Mouse (Mus musculus) lung, postnatal 4 days (tissue): ENCODE measurements around the gene BC017158.

Experiments
- DNase-seq, 2 experiments: peaks; one replicate each; pipeline ENCODE4 v3.0.0; 2021

BC017158 gene

DNA sequence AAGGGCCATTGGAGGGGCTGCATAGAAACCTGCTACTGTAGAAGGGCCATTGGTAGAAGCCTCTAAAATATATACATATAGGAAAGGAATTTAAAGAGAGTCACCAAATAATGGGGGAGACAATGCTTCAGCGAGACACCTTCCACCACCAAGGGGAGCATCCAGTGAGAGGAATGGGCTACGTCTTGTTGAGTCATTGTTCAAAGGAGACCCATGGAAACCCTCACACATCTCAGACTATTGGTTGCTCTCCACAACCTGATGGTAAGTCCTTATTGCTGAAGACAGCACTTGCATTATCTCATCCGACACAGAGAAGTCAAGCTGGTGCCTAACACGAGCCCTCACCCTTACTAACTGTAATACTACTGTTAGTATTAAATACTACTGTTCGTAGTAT is 42.2 kb downstream of the BC017158 start:
- peak in 1 of 2 experiments; percentile 3 for DNase-seq

DNA sequence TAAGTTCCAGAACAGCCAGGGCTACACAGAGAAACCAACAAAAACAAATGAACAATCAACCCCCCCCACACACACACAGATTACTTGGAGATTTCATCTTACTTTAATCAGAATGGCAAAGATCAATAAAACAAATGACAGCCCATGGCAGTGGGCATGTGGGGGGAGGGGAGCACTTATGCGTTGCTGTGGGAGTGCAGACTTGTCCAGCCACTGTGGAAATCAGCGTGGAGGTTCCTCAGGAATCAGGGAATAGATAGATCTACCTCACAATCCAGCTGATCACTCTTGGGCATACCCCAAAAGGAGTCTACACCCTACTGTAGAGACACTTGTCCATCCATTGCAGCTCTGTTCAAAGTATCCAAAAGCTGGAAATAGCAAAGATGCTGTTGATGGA is 43.0 kb downstream of the BC017158 start:
- DNase-seq = peak in 1 of 2 experiments; percentile 11

- DNase-seq = peak; percentile 51 to 63
These were observed 45.4 kb downstream of the BC017158 start for GRCm38 (mm10) chr7:128252609-128253008.

DNA sequence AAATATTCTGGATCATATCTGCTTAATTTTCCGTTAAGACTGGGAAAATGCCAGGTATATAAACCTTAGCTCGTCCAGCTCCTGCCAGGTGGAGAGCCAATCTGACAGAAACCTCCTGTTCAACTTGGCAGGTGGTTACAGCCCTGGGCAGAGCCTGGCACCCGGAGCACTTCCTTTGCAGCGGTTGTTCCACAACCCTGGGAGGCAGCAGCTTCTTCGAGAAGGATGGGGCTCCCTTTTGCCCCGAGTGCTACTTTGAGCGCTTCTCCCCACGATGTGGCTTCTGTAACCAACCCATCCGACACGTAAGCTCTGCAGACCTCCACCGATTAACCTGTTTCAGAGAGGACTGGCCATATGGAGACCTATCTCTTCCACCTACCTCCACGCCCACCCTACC is 46.0 kb downstream of the BC017158 start:
- no peak for DNase-seq

GRCm38 (mm10) chr7:128249998-128250397 is 48.0 kb downstream of the BC017158 start:
- DNase-seq = peak in 1 of 2 experiments; percentile 20

- peak; percentile 23 to 24 for DNase-seq
These were observed 49.6 kb downstream of the BC017158 start for GRCm38 (mm10) chr7:128248081-128249042.

- peak; percentile 89 to 92 for DNase-seq
These were observed 50.5 kb downstream of the BC017158 start for GRCm38 (mm10) chr7:128247443-128247842.

DNA sequence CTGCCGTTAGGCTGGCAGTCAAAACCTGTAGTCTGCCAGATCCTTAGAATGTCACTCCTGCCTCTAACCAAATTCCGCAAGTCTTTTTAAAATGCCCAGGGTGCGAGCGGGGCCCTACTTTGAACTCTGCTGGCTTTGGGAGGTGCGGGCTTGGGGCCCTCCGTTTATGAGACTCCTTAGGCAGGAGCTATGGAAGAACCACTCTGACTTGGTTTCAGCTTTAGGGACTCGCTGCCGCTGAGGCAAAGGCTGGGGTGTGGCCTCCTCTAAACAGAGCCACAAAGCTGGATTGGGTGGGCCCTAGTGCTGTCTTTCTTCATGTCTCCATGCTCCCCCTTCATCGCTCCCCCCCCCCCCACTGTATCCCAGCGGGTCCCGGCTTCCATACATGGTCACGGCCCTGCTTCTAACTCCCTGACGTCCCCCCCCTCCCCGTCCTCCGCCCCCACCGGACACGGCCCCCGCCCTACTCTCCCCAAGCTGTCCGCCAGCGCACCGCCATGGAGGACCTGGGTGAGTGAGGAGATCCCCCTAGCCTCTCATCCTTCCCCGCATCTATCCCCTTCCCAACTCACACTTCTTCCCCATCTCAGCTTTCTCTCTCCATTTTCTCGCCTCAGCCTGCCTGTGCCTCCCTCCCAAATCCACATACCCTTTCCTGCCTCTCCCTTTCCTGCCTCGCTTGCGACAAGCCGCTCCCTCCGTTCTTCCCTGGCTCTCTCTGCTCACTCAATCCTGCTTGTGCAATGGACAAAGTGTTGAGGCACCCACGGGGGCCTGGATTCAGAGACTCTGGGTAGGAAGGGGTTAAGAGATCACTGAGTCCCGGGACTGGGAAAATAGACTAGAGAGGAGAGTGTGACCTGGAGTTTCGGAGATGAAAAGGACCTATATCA is 51.2 kb downstream of the BC017158 start, which contains the start of gene Tgfb1i1:
Tgfb1i1 (plus strand) TSS at position 317 of the 896 bp plus-strand sequence.
- peak; percentile 78 to 88 for DNase-seq

DNA sequence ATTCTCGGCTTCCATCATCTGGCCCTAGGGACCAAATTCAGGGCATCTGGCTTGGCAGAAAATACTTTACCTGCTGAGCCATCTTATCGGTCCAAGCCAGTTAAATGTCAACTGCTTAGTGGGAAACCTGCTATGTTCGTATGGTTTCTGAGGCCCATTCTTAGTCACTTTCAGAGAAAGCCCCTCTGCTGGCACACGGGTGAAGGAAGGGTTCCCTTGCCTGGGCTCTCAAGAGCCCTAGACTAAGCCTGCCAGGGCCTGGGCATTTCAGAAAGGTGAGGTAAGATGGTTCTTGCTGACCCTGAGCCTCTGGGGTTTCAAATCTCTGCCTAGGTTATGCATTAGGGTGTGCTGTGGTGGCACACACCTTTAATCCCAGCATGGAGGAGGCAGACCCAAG is 52.4 kb downstream of the BC017158 start:
- DNase-seq = no peak

GRCm38 (mm10) chr7:128244410-128245025 is 53.5 kb downstream of the BC017158 start:
- no peak for DNase-seq

- peak in 1 of 2 experiments; percentile 6 for DNase-seq
These were observed 54.0 kb downstream of the BC017158 start for GRCm38 (mm10) chr7:128243921-128244320.

- DNase-seq = no peak
These were observed 55.6 kb downstream of the BC017158 start for GRCm38 (mm10) chr7:128242331-128242730.

- peak in 1 of 2 experiments; percentile 39 for DNase-seq
These were observed 57.7 kb downstream of the BC017158 start for GRCm38 (mm10) chr7:128240131-128240784.

DNA sequence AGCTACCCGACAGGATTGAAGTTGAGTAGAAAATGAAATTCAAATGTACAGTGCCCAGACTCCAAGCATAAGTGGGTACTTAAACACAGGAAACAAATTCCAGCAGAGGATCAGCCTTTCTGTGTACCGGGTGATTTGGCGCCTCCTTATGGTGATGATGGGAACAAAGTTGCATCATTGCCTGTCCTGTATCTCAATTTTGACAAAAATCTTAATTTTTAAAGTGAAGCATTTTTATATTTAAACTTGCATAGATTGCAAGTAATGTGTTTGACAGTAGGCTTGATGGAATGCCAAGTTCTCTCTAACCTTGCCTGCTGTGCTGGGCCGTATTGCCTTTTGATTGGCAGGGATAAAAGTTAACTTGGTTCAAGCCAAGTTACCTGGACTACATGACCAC is 59.0 kb downstream of the BC017158 start:
- peak; percentile 55 to 75 for DNase-seq

DNA sequence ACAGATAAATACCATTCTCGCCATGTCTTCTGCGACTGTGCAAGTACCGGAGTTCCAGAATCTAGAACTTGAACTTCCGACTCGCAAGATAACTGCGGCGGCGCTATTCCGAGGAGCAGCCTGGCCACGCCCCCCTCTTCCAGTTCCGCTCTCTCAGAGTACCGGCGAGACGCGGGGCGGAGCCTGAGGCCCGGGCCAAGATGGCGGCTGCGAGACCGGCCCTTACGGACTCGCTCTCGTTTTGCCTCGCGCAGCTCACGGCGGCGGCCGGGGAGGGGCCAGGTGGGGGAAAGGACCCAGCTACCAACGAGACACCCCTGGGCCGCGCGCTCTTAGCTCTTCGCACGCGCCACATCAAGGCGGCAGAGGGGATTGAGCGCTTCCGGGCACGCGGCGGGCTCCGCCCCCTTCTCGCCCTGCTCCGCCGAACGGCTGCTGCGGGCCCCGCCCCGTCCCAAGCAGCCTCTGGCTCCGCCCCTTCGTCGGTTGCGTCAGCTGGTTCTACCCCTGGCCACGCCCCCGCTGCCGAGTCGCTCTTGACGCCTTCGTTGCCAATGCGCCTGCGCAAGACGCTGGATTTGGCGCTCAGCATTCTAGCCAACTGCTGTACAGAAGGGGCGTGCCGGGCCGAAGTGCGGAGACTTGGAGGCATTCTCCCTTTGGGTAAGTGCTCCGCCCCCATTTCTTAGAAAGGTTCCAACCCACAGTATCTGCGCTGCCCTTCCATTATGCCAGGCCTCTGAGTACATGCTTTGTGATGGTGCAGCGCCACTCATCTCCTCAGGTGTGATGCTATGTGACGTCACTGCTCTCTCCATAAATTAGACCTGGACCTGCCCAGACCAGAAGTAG is 59.8 kb downstream of the BC017158 start, which contains the start of gene 9130023H24Rik:
9130023H24Rik (minus strand) TSS at position 105 of the 852 bp plus-strand sequence.
- peak; percentile 100 for DNase-seq

- no peak for DNase-seq
These were observed 60.4 kb downstream of the BC017158 start for GRCm38 (mm10) chr7:128237593-128237926.

- peak; percentile 91 to 92 for DNase-seq
These were observed 60.9 kb downstream of the BC017158 start, which contains the start of gene Armc5 for GRCm38 (mm10) chr7:128236856-128237592. Armc5 (plus strand) TSS chr7:128237342.

DNA sequence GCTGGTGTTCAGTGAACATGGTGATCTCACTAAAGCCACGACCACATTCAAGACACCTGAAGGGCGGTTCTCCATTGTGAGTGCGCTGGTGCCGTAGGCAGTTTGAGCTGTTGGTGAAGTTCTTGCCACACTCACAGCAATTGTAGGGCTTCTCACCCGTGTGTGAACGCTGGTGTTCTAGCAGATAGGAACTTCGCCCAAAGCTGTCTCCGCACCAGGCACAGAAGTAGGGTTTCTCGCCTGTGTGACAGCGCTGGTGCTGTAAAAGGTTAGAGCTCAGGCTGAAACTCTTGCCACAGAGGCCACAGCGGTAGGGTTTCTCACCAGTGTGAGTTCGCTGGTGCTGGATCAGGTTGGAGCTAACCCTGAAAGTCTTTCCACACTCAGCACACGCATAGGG is 61.5 kb downstream of the BC017158 start:
- no peak for DNase-seq

- DNase-seq = peak in 1 of 2 experiments; percentile 9
These were observed 62.5 kb downstream of the BC017158 start for GRCm38 (mm10) chr7:128235481-128235880.

DNA sequence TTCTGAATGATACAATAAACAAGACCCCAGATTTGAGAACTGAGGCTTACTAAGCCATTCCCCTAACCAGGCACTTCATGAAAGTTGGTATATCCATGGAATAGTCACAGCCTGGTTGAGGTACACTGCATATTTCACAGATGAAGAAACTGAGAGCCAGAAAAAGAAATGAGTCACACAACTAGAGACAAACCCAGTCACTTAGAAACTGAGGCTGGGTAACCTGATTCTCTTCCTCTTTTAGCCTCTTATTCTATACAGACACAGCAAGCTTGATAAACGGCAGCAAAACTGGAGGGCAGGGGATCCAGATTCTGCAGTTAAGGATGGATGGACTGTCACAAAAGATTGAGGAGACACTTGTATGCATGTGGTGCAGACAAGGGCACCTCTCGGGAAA is 63.2 kb downstream of the BC017158 start:
- DNase-seq = no peak
